Mouse (Mus musculus) A20 (cell line): ENCODE measurements around the gene Lnx2.
A peak's percentile ranks its signal among the peaks of the same experiment; 100 is the strongest.

Source experiments
- DNase-seq: peaks from one replicate; pipeline ENCODE4 v3.0.0-alpha.2; 2011; ENCODE audit warnings: low read depth, low spot score

Lnx2 gene

DNA sequence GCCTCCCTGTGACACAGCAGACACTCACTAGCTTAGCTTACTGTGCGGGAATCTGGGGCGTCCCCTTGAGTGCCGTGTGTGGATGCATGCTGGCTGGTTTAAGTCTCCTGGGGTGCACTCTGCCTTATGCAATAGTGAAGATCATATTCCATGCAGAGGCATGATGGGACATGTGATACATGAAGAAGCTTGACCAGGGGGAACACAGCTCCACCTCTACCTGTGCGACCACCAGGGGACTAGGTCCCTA, 24.2 kb downstream of the Lnx2 start:
- DNase-seq: peak; percentile 77

DNA sequence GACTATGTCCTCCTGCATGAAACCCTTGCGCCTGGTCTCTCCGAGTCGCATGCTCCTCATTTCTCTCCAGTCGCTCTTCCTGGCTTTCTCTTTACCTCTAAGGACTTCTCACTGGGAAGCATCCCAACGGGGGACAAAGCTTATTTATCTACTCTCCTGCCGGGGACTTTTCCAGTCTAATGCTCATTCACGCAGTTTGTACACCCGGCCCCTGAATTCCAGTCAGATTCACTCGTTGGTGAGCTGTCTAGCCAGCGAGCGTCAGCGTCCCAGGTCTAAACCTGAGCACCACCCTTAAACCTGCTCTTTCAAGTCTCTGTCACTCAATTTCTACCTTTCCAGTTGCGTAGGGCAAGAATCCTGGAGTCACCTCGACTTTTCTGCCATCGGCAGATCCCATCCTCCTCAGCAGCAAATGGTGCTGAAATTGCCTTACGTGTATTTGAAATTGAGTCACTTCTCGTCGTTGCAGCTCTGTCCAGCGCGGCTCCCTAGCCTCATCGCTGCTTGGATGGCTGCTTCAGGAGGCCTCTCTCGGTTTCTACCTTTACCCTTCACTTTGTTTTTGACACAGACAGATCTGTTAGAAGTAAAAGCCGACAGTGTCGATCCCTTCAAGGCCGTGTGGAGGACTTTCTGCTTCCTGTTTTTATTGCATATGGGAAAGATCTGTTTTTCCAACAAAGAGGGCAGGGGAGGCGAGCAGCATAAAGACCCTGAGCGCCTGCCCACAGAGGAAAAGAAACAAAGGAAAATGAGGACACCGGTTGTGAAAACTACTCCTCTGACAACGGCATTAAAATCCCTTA, 24.7 kb downstream of the Lnx2 start:
- peak; percentile 79 for DNase-seq

DNA sequence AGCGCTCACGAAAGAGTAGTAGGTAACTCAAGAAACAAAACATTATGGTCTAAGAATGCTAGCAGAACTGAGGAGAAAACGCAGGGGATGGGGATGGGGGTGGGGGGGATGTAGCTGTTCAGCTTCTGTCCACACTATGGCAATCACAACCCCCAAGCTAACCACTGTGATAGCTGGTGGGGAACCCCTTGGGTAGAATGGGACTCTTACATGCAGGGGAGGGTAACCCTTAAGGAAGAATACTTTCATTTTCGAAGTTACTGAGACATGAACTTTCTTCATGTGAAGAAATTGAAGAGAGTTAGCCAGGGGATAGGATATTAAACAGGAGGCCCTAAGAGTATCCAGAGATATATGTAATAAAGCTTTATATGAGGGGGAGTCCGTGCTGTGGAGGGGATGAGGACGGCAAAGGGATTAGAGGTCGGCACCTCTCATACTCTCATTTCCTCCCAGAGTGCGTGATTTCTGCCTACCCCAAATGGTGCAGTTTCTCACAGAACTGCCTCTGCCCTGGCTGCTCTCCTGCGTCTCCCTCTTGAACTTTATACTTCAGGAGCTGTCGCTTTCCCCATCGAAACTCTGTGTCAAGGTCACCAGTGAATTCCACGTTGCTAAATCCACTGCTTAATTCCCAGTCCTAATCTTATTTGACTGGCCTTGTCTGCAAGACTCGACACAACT, 25.4 kb downstream of the Lnx2 start:
- peak; percentile 86 for DNase-seq

DNA sequence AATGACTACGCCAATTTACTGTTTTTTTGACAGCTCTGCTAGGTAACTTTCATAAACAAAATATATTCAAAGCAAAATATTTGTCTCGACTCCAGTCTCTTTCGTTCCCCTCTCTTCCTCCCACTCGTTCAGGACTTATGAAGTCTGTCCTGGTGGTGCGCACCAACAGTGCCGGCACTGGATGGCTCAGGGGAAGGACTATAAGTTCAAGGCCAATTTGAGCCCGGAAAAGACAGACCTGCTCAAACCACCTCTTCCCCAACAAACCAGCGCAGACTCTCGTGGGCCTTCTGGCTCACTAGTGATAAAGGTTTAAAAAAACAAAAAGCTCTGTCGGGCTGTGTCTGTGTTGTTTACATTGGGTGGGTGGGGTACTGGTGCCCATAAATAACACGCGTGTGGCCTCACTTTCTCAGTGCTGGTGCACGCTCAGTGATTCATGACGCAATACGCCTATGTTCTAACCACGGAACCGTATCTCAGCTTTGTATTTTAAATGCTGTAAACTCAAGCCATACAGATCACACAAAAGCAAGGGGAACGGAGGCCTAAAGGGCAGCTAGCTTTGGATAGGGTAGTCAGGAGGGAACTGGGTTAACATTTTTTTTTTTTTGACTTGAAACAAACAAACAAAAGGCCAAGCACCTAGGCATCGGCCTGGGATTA, 26.7 kb downstream of the Lnx2 start:
- DNase-seq: peak; percentile 64

DNA sequence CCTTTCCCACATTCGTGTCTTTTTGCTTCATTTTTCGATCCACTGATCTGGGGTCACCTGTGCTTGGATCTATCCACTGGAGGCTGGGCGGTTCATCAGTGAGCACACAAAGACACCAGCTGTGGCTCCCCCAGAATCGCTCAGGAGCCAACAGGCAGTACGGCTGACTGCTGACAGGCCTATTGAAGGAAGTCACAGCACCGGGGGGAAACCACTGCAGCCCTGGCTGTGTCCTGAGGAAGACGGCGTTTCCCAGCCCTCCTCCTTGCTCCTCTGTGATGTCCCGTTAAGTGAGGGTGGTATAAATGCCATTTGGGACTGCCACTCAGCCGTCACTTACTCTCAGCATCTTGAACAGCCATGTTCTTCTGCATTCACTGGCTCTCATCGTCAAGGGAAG, 30.5 kb downstream of the Lnx2 start:
- no peak for DNase-seq

DNA sequence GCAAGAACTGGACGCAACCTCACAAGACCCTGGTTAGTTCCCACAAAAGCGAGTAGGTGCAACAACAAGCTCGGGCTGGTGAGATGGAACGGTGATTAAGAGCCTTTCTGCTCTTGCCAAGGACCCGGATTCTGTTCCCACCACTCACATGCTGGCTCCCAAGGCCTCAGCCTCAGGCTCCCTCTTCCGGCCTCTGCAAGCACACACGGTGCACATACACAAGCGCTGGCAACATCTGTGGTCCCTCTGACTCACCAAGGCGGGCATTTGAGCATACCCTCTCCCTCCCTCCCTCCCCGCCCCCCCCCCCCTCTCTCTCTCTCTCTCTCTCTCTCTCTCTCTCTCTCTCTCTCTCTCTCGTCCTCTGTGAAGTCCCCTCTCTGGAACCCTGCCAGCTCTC, 31.1 kb downstream of the Lnx2 start:
- no peak for DNase-seq

DNA sequence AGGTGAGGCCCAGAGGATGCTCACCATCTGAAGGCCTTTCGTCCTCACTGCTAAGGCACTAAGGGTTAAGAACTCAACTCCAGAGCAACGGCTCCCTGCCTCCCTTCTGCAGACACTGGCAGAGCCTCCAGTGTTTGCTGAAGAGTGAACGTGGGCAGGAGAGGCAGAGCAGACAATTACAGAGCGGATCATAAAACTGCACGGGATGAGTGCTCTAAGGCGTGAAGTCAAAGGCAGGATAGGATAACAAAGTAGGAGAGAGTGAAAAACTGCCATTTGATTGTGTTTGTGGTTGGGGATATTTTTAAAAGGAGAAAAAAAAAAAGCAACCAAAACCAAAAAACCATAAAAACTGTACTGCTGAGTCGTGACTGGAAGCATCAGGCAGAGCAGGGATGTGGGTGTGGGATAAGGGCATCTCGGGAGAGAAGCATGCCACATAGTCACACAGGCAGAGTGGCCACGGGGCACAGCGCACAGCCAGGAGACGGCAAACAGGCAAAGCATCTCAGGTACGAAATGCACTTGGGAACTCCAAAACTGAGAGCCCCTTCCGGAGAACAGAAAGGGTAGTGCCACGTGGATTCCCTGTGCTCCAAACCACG, 33.0 kb downstream of the Lnx2 start:
- no peak for DNase-seq

DNA sequence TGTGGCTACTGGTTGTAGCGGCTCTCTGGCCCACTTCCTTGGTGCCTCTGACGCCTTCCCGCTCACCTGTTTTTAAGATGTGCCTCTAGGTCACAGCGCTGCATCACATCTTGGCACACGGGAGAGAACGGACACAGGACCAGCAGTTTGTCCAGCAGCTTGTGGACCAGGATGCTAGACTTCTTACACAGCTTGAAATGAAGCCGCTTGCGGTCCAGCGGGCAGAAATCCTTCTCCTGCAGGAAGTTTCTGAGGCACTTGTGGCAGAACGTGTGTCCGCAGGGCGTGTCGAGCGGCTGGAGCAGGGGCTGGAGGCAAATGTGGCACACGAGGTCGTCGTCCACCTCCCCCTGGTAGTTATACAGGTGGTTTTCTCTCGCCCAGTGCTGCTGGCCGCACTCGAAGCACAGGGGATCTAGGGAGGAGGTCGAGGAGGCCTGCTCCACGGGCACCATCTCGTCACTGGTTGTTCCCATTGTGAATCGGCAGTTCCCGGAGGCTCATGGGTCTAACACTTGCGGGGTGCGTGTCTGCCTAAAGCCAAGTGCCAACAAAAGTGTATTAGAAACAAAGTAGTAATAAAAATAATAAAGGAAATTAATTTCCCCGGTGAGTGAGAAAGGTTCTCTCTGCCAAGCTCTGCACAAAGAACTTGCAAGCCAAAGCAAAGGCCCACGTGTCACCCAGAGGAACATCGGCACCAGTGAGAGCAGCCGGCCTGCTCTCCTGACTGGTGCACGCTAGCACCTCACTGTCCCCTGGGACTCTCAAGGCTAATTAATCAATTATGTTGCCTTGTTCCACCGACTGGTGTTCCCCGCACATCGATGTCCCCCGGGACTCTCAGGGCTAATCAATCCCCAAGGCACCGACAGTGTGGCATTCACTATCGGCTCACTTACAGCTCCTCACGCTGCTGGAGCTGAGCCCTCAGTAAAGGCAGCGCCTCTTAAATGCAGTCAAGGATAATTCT, 34.1 kb downstream of the Lnx2 start:
- no peak for DNase-seq

DNA sequence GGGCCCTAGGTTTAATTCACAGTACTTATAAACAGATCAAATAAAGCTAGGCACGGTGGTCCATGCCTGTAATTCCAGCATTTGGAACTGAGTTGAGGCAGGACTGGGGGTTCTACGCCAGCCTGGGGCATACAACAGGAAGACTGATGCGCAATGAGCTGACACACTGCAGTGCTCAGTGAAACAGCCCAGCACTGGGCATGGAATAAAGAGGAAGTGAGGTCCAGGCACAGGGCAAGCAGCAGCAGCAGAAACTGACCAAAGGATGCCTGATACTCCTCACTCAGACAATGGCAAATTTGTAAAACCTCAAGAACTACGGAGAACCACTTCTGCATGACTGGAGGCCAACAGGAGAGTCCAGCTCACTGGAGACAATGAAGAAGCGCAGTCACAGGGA, 37.0 kb downstream of the Lnx2 start:
- DNase-seq: no peak

DNA sequence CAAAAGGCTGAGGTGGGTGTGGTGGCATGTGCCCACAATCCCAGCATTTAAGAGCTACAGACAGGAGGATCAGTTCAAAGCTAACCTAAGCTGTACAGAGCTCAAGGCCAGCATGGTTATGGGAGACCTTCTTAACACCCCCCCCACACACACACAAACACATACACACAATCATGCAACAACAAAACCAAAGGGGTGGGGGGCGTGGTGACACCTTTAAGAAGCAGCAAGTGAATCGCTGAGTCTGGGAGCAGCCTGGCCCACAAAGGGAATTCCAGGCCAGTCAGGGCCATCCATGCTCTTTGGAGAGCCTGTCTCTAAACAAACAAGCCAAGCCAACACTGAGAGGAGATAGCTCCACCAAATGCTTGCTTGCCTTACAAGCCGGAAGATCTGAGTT, 38.8 kb downstream of the Lnx2 start:
- DNase-seq: no peak

DNA sequence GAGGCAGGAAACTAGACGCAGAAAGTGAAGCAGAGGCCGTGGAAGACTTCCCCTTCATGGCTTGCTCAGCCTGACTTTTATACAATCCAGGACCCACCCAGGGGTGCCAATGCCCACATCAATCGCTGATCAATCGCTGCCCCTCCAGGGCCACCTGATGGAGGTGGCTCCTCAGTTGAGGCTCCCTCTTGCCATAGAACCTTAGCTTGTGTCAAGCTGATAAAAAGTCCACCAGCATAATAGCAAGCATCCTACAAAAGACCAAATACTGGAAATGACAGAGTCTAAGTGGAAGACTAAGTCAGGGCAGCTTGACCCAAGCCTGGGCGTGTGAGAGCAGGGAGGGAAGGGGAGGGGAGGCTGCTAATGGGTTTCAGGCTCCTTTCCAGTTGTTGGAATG, 39.7 kb downstream of the Lnx2 start:
- no peak for DNase-seq

DNA sequence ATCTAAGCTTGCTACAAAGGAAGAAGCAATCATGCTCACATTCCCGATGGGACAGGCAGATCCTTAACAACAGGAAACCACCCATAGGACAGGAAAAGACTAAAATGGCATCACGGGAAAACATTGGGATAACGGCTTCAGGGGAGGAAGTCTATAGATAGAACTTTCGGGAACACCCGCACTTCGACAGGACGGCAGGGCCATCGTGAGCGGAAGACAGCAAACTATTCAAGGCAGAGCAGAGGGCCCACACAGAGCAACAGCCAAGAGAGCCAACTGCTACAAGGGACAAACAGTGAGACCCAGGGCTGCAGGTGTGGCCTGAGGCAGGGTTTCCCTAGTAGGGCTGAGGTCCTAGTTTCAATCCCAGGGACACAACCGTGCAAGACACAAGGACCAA, 40.4 kb downstream of the Lnx2 start:
- DNase-seq: no peak

DNA sequence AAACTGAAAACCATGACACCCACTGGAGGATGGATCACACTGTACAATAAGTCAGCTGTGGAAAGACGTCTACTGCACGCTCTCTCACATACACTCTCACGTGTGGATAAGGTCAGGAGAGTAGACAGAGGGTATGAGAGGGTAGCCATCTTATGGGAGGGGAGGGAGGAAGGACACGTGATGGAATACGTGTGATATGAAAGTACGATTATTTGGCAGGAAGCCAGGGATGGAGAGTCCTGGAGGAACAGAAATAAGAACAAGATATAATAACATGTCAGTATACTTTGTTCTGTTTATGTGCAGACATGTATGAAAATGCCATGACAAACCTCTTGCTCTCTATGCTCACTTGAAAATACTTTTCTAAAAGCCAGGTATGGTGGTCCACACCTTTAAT, 41.1 kb downstream of the Lnx2 start:
- DNase-seq: no peak

DNA sequence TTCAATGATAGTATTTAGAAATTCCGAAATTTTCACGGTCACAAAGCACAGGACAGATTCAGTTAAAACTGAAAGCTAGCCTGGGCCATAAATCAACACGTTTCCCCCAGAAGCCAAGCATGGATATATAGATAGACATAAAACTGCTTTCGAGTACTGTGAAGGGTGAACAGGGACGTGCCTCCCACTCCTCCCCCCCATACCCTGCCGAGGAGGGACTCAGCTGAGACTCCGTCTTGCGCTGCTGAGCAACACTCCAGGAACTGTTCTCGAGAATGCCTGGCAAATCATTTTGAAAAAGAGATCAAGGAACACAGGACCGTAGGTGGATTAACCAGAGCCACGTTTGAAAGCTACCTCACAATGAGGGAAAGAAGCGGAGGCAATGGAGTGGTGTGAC, 42.1 kb downstream of the Lnx2 start:
- no peak for DNase-seq

DNA sequence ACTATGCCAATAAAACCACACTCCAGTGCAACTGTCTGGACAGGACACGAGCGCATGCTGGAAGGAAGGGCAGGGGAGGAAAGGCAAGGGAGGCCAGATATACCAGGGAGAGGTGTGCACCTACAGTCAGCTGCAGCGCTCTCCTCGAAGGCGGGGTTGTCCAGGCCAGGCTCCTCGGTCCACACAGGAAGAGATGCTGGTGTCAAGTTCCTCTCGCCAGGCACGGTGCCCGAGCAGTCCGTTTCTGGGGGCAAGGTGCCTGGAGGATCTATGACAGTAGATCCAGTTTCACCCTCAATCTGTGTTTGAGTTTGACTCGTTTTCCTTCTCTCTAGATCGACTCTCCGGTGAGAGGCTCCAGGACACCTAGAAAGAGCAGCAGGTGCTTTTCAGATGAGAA, 43.2 kb downstream of the Lnx2 start:
- no peak for DNase-seq

DNA sequence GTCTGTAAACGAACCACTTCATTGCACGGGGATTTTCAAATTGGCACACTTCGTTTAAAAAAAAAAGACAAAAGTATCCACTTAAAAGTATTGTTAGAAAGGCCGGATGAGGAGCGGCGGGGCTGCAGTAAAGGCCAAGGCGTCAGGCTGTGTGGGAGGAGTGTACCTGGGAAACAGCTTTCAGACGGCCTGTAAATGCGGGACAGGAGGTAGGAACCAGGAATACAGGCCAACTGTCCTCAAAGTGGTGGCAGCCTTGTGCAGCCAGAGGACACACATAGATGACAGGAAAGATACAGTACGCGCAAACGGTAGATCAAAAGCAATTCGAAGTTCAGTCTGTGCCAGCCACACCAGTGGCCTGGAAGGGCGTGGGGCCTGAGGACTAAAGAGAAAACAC, 45.1 kb downstream of the Lnx2 start:
- DNase-seq: no peak

DNA sequence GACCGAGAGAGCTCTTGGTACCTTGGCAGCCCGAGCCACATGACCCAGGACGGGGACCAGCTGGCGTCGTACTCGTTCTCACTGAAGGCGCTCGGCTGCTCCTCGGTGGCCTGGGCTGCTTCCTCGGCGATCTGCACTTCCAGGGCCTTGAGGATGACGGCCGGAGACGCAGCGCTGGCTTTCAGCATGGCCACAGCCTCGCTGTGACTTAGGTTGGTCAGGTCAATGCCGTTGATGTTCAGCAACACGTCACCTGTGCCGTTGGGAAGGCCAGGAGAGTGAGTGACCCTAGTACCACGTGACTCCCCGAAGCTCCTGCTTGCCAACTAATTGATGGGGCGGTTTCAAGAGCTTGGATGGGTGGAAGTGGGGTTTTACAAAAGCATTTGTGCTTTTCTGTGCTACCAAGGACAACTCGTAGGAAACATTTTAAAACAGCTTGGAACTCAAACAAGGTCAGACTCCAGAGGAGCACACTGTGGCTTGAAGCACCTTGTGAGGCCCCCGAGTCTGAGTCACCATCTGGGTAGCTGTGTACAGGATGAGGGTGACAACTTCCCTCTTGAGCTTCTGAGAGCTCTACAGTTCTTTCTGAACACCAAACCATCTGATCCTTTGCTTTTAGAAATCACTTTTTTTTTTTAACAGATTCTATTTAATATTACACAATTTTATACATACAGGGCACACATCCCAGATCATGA, 51.9 kb downstream of the Lnx2 start:
- no peak for DNase-seq

DNA sequence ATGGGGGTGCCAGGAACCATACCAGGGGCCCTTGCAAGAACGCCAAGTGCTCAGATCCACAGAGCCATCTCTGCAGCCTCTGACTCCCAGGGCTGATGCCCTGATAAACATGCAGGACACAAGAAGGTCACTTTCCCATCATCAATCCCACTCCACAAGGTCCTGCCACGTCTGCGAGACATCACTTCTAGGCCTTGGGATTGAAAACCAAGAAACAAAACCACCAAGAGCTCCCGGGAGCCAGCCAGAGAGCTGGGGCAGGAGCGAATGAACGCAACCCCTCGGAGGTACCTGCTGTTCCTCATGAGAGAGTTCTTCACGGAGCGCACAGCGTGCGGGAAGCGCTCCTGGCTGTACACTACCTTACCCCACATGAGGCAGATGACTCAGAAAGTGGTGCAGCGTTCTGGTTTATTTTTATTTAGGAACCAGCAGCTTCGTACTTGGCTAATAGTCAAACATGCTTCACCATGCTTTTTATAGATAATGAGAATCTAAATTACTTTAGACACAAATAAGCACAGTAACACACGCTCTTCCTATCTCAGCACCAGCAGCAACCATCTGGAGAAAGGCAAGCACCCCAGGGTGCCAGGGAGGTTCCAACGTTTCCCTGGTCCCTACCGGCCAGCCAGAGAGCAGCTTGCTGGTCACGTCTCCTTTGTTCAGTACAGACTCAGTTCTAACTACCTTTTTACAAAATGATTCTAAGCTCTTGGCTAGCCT, 53.0 kb downstream of the Lnx2 start:
- DNase-seq: no peak

DNA sequence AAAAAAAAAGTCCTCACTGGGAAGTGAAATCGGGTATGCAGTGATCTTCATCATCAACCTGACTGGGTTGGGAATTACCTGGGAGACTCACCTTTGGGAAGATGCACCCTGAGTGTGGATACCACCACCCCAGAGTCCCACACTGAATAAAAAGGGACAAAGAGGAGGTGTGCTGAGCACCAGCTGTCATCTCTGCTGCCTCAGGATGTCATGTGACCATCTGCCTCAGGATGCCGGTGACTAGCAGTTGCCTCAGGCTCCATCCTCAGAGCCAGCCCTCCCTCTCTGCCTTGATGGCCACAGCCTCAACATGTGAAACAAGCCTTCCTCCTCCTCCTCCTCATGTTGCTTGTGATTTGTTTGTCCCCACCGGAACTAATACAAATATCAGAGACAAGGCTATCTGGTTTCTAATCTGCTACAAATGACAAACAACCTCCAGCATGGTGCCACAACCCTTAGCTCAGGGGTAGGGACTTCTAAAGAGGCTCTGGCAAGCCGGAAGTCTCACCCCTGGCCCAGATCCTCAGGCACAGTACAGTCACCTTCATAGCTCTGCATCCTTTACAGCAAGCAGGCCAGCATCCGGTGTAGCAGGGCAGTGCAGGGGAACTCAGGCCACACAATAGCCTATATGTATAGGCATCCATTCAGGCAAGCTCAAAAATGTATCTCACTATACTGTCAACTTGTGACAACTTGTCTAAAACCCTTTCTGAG, 54.7 kb downstream of the Lnx2 start:
- no peak for DNase-seq

DNA sequence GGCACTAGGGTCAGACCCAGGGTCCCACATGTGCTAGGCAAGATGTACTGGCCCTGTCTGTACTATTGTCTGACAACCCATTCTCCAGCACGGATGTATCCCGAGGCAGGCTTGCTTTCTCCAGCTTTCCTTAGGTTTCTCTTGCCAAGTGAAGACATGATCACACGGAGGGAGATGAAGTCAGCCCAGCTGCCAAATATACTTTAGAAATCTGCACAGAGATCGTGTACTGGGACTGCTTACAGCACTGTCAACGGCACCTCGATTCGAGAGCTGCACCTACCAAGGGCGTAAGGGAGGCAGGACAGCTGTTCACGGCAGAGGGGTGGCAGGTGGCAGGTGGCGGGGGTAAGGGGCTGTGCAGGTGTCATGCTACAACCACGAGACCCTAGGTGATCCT, 55.8 kb downstream of the Lnx2 start:
- no peak for DNase-seq
